Mouse (Mus musculus): ENCODE measurements around the gene Enox1. TPM values are rescaled to one million over a fixed set of nuclear protein-coding genes. Genes with fewer than 3 reads are reported as not detected.

Enox1 gene
- polyA plus RNA-seq, 1 experiment from 2014 or later, result 7.4 TPM

DNA sequence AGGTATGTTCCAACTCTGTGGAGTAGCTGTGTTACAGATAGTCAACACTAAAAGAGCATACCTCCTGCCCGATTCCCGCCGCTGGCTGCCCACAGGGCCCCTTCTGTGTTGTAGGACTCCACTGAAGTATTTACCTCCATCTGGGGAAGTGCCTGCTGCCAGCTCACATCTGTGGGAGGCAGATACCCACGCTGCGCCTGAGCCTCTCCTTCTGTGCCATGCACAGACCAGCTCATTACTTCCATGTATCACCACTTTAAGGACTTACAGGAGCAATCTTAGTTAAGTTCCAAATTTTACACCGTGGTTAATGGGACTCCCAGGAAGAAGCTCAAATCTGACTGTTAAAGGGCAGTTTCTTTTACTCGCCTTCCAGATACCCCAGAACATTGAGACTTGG, 23.7 kb downstream of the Enox1 start:
- Histone ChIP-seq H3K9me3 (ENCODE audit: control insufficient read depth, low read depth, low read length) (no peaks in the 10 kb centered on the region), H3K27ac (ENCODE audit: low read length) (no peak overlapping the region), H3K9ac (replicated peaks; ENCODE audit: low read depth, low read length) (no peak overlapping the region), H3K36me3 (ENCODE audit: control insufficient read depth, insufficient read depth, low read length) (no peaks in the 10 kb centered on the region), H3K4me1 (ENCODE audit: control insufficient read depth, insufficient read depth, low read length) (no peaks in the 10 kb centered on the region), H3K27me3 (ENCODE audit: control insufficient read depth, insufficient read depth, low read length) (no peaks in the 10 kb centered on the region), H3K4me3 (ENCODE audit: low read depth, low read length) (no peak overlapping the region), H3K4me2 (replicated peaks; ENCODE audit: low read depth, low read length) (no peak overlapping the region)
- ATAC-seq (ENCODE audit: insufficient number of reproducible peaks, insufficient read depth, low FRiP score, low read depth), result no peak
- WGBS, result 79% methylated on average over 7 of the region's 7 CpGs

GRCm38 (mm10) chr14:77180753-77181374, 24.3 kb downstream of the Enox1 start:
- WGBS, result 49% methylated on average over 13 of the region's 13 CpGs
- ATAC-seq (ENCODE audit: insufficient number of reproducible peaks, insufficient read depth, low FRiP score, low read depth), result no peak
- H3K4me1 ChIP-seq (ENCODE audit: control insufficient read depth, insufficient read depth, low read length), result no peaks in the 10 kb centered on the region

DNA sequence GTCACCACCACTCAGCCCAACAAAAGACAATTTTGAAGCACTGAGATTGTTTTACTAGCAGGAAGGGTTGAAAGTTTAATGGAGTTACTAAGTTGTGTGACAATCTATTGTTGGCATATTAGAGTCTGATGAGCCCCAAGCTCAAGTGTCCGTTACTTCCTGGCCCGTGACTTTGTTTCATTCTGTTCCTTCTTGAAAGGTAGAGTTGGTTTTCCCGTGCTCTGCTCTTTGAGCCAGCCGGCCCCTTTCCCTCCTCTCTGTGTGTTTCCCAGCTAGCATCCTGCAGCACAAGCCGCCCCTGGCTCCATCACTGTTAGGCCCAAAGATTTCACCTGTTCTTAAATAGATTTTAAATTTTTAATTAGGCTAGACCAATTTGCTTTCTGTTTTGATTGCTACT, 26.9 kb downstream of the Enox1 start:
- H3K9ac ChIP-seq (replicated peaks; ENCODE audit: low read depth, low read length), result no peak overlapping the region
- WGBS, result 87% methylated on average over 5 of the region's 5 CpGs
- no peaks in the 10 kb centered on the region for H3K36me3 ChIP-seq (ENCODE audit: control insufficient read depth, insufficient read depth, low read length)
- H3K27me3 ChIP-seq (ENCODE audit: control insufficient read depth, insufficient read depth, low read length), result no peaks in the 10 kb centered on the region
- H3K4me1 ChIP-seq (ENCODE audit: control insufficient read depth, insufficient read depth, low read length), result no peaks in the 10 kb centered on the region
- no peaks in the 10 kb centered on the region for H3K9me3 ChIP-seq (ENCODE audit: control insufficient read depth, low read depth, low read length)
- no peak overlapping the region for H3K27ac ChIP-seq (ENCODE audit: low read length)
- no peak overlapping the region for H3K4me2 ChIP-seq (replicated peaks; ENCODE audit: low read depth, low read length)
- H3K4me3 ChIP-seq (ENCODE audit: low read depth, low read length), result no peak overlapping the region
- no peak for ATAC-seq (ENCODE audit: insufficient number of reproducible peaks, insufficient read depth, low FRiP score, low read depth)

More at GRCm38 (mm10) chr14:77180753-77181374, 24.3 kb downstream of the Enox1 start:
- Histone ChIP-seq H3K9ac (replicated peaks; ENCODE audit: low read depth, low read length) (no peak overlapping the region), H3K4me2 (replicated peaks; ENCODE audit: low read depth, low read length) (no peak overlapping the region), H3K9me3 (ENCODE audit: control insufficient read depth, low read depth, low read length) (no peaks in the 10 kb centered on the region), H3K27ac (ENCODE audit: low read length) (no peak overlapping the region), H3K4me3 (ENCODE audit: low read depth, low read length) (no peak overlapping the region), H3K36me3 (ENCODE audit: control insufficient read depth, insufficient read depth, low read length) (no peaks in the 10 kb centered on the region), H3K27me3 (ENCODE audit: control insufficient read depth, insufficient read depth, low read length) (no peaks in the 10 kb centered on the region)

DNA sequence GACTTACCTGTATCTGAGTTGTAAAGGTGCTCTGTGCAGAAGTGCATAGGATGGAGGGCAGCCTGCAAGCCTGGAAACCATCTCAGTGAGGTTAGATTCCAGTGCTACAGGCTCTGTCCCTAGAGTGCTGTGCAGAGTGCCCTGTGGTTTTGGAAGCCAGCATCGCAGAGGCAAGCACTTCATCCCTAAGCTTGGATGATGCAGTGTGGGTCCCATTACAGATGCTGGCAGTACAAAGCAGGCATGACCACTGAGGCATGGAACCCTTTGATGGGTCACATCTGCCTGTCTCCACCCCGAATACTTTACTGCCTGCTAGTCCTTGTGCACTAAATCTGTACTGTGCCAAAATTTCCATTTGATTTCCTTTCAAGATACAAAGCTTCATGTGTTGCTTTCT, 33.6 kb downstream of the Enox1 start:
- no peaks in the 10 kb centered on the region for H3K9me3 ChIP-seq (ENCODE audit: control insufficient read depth, low read depth, low read length)
- no peaks in the 10 kb centered on the region for H3K4me1 ChIP-seq (ENCODE audit: control insufficient read depth, insufficient read depth, low read length)
- no peak overlapping the region for H3K27ac ChIP-seq (ENCODE audit: low read length)
- H3K4me3 ChIP-seq (ENCODE audit: low read depth, low read length), result no peak overlapping the region
- no peak overlapping the region for H3K9ac ChIP-seq (replicated peaks; ENCODE audit: low read depth, low read length)
- WGBS, result 80% methylated on average over 2 of the region's 2 CpGs
- no peak overlapping the region for H3K4me2 ChIP-seq (replicated peaks; ENCODE audit: low read depth, low read length)
- no peaks in the 10 kb centered on the region for H3K36me3 ChIP-seq (ENCODE audit: control insufficient read depth, insufficient read depth, low read length)
- H3K27me3 ChIP-seq (ENCODE audit: control insufficient read depth, insufficient read depth, low read length), result no peaks in the 10 kb centered on the region
- ATAC-seq (ENCODE audit: insufficient number of reproducible peaks, insufficient read depth, low FRiP score, low read depth), result no peak

GRCm38 (mm10) chr14:77195314-77196020, 38.9 kb downstream of the Enox1 start:
- Histone ChIP-seq H3K27me3 (ENCODE audit: control insufficient read depth, insufficient read depth, low read length) (no peaks in the 10 kb centered on the region), H3K4me1 (ENCODE audit: control insufficient read depth, insufficient read depth, low read length) (no peaks in the 10 kb centered on the region), H3K36me3 (ENCODE audit: control insufficient read depth, insufficient read depth, low read length) (no peaks in the 10 kb centered on the region), H3K27ac (ENCODE audit: low read length) (no peak overlapping the region), H3K9ac (replicated peaks; ENCODE audit: low read depth, low read length) (no peak overlapping the region), H3K9me3 (ENCODE audit: control insufficient read depth, low read depth, low read length) (no peaks in the 10 kb centered on the region), H3K4me3 (ENCODE audit: low read depth, low read length) (no peak overlapping the region), H3K4me2 (replicated peaks; ENCODE audit: low read depth, low read length) (no peak overlapping the region)
- WGBS, result 44% methylated on average over 18 of the region's 18 CpGs
- ATAC-seq (ENCODE audit: insufficient number of reproducible peaks, insufficient read depth, low FRiP score, low read depth), result no peak

DNA sequence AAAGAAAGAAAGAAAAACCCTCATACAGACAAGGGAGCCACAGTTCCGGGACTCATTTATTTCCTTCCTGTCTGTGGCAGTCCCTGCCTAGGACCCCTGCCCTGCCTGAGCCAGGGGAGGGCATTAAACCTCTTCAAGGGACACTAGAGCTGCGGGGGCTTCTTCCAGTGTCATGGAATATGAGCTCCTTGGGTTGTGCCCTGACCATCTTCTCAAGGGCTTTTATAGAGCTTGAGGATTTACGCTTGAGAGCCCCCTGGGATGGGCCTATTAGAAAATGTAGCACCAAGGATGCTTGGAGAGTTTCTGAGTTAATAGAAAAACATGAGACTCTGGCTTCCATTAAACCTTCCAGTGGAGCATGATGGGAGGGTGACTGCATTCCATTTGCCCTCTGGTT, 39.7 kb downstream of the Enox1 start:
- no peak overlapping the region for H3K9ac ChIP-seq (replicated peaks; ENCODE audit: low read depth, low read length)
- no peak for ATAC-seq (ENCODE audit: insufficient number of reproducible peaks, insufficient read depth, low FRiP score, low read depth)
- no peaks in the 10 kb centered on the region for H3K9me3 ChIP-seq (ENCODE audit: control insufficient read depth, low read depth, low read length)
- H3K27ac ChIP-seq (ENCODE audit: low read length), result no peak overlapping the region
- no peaks in the 10 kb centered on the region for H3K27me3 ChIP-seq (ENCODE audit: control insufficient read depth, insufficient read depth, low read length)
- no peak overlapping the region for H3K4me2 ChIP-seq (replicated peaks; ENCODE audit: low read depth, low read length)
- no peaks in the 10 kb centered on the region for H3K36me3 ChIP-seq (ENCODE audit: control insufficient read depth, insufficient read depth, low read length)
- H3K4me3 ChIP-seq (ENCODE audit: low read depth, low read length), result no peak overlapping the region
- no peaks in the 10 kb centered on the region for H3K4me1 ChIP-seq (ENCODE audit: control insufficient read depth, insufficient read depth, low read length)
- 72% methylated on average over 3 of the region's 3 CpGs for WGBS

DNA sequence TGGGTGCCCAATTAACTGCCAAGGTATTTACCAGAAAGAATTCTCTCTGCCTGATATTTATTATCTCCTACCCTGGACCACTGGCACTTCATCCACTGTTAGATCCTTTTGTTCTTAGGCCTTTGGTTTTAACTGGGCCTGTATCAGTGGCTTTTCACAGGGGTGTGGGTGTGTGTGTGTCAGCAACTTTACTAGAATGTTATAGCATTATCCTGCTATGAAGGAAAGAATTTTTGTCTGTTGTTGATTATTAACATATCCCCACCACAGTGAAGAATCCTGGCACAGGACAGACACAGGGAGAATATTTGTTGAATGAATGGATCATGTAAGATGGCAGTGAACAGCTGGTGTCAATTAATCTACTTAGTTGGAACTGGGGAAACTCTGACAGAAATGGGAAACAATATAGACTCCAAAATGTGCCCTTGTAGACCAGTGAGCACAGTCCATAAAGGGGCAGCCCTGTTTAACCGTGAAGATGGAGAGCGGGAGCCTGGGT, 40.9 kb downstream of the Enox1 start:
- Histone ChIP-seq H3K27me3 (ENCODE audit: control insufficient read depth, insufficient read depth, low read length) (no peaks in the 10 kb centered on the region), H3K36me3 (ENCODE audit: control insufficient read depth, insufficient read depth, low read length) (no peaks in the 10 kb centered on the region), H3K27ac (ENCODE audit: low read length) (no peak overlapping the region), H3K4me2 (replicated peaks; ENCODE audit: low read depth, low read length) (no peak overlapping the region), H3K9me3 (ENCODE audit: control insufficient read depth, low read depth, low read length) (no peaks in the 10 kb centered on the region), H3K9ac (replicated peaks; ENCODE audit: low read depth, low read length) (no peak overlapping the region), H3K4me3 (ENCODE audit: low read depth, low read length) (no peak overlapping the region), H3K4me1 (ENCODE audit: control insufficient read depth, insufficient read depth, low read length) (no peaks in the 10 kb centered on the region)
- ATAC-seq (ENCODE audit: insufficient number of reproducible peaks, insufficient read depth, low FRiP score, low read depth), result no peak
- 64% methylated on average over 2 of the region's 2 CpGs for WGBS

GRCm38 (mm10) chr14:77210889-77211288, 54.3 kb downstream of the Enox1 start:
- Histone ChIP-seq H3K27ac (ENCODE audit: low read length) (no peak overlapping the region), H3K4me2 (replicated peaks; ENCODE audit: low read depth, low read length) (no peak overlapping the region), H3K9ac (replicated peaks; ENCODE audit: low read depth, low read length) (no peak overlapping the region), H3K9me3 (ENCODE audit: control insufficient read depth, low read depth, low read length) (no peaks in the 10 kb centered on the region), H3K27me3 (ENCODE audit: control insufficient read depth, insufficient read depth, low read length) (no peaks in the 10 kb centered on the region), H3K4me3 (ENCODE audit: low read depth, low read length) (no peak overlapping the region), H3K36me3 (ENCODE audit: control insufficient read depth, insufficient read depth, low read length) (no peaks in the 10 kb centered on the region), H3K4me1 (ENCODE audit: control insufficient read depth, insufficient read depth, low read length) (no peaks in the 10 kb centered on the region)
- ATAC-seq (ENCODE audit: insufficient number of reproducible peaks, insufficient read depth, low FRiP score, low read depth), result no peak
- WGBS, result 56% methylated on average over 8 of the region's 8 CpGs

Data from stomach, embryonic 14.5 days (tissue).